Mouse (Mus musculus) layer of hippocampus, adult 2 months (tissue): Measurements from ENCODE around the gene Galnt7. TPM values are rescaled to one million over a fixed set of nuclear protein-coding genes. Genes with fewer than 3 reads are reported as not detected.

Experiments used
- DNase-seq, 2 experiments: peaks; one replicate each; pipeline ENCODE4 v3.0.0; 2022; ENCODE audit warnings: low spot score in 2 of 2
- H3K27ac ChIP-seq: fragments of 200-600 bp; 2 replicates; pipeline ENCODE4 v1.8.1; 2022
- H3K4me3 ChIP-seq: fragments of 200-600 bp; 2 replicates; pipeline ENCODE4 v1.8.1; 2022; ENCODE audit warnings: mild to moderate bottlenecking
- CTCF ChIP-seq: fragments of 200-600 bp; conservative IDR thresholded peaks from 2 replicates; pipeline ENCODE4 v1.8.1; 2022; ENCODE audit warnings: antibody characterized with exemption, mild to moderate bottlenecking, moderate library complexity
- long read RNA-seq, 2 experiments: library from polyadenylated mRNA; stranded (forward); transcript quantifications; one replicate each; pipeline ENCODE4 v2.0.0; 2021; ENCODE audit warnings: borderline mapping rate in 2 of 2
- total RNA-seq, 2 experiments: library from RNA; stranded (reverse); gene quantifications; 2 replicates each; pipeline ENCODE4 v1.2.3; 2021

Galnt7 gene
- total RNA-seq: 10 to 100 TPM in 1 of 2 experiments, 1 to 10 TPM in 1; 9.7 to 11.4 TPM
- long read RNA-seq, experiment 1, partial matches to known transcripts: 0 of 3 reads
- long read RNA-seq, experiment 1, other reads (novel, unspliced or antisense): 1 of 3 reads
- long read RNA-seq, experiment 2, partial matches to known transcripts: 0 of 3 reads
- long read RNA-seq, experiment 2, other reads (novel, unspliced or antisense): 2 of 3 reads

- Histone ChIP-seq H3K4me3 (peak within 1 kb of the TSS; percentile 93), H3K27ac (peak within 1 kb of the TSS; percentile 94)
- peak in 1 of 2 experiments; percentile 36 for DNase-seq
- TF ChIP-seq CTCF: no peak
Observed at GRCm38 (mm10) chr8:57652456-57653055, at the start of gene Galnt7. Gene Galnt7, minus strand, starts transcription at chr8:57653032.

- no peak for TF ChIP-seq CTCF
- no peak for DNase-seq
- Histone ChIP-seq H3K4me3 (no peak overlapping the region), H3K27ac (no peak overlapping the region)
Observed at GRCm38 (mm10) chr8:57688633-57689032, 35.8 kb upstream of the Galnt7 start.

- no peak for TF ChIP-seq CTCF
- no peak for DNase-seq
- Histone ChIP-seq H3K27ac (no peak overlapping the region), H3K4me3 (no peak overlapping the region)
Observed at GRCm38 (mm10) chr8:57685803-57686202, 33.0 kb upstream of the Galnt7 start.

GRCm38 (mm10) chr8:57680044-57680443 lies 27.2 kb upstream of the Galnt7 start:
- Histone ChIP-seq H3K4me3 (peak overlapping the region; percentile 20; the same call in 1 of the 2 replicates), H3K27ac (peak overlapping the region; percentile 54)
- no peak for TF ChIP-seq CTCF
- DNase-seq: peak; percentile 8 to 26

- H3K4me3 ChIP-seq: no peak overlapping the region
- DNase-seq: no peak
Observed at GRCm38 (mm10) chr8:57664121-57664520, 11.3 kb upstream of the Galnt7 start.

GRCm38 (mm10) chr8:57660019-57660418 lies 7.2 kb upstream of the Galnt7 start:
- Histone ChIP-seq H3K4me3 (no peak overlapping the region), H3K27ac (no peak overlapping the region)
- TF ChIP-seq CTCF: no peak
- no peak for DNase-seq

More at GRCm38 (mm10) chr8:57664121-57664520, 11.3 kb upstream of the Galnt7 start:
- H3K27ac ChIP-seq: no peak overlapping the region
- no peak for TF ChIP-seq CTCF

- no peak overlapping the region for H3K4me3 ChIP-seq
- no peak for TF ChIP-seq CTCF
- DNase-seq: no peak
- H3K27ac ChIP-seq: no peak overlapping the region
Observed at GRCm38 (mm10) chr8:57656446-57656845, 3.6 kb upstream of the Galnt7 start.

GRCm38 (mm10) chr8:57654146-57654545 lies 1.3 kb upstream of the Galnt7 start:
- no peak overlapping the region for H3K4me3 ChIP-seq
- H3K27ac ChIP-seq: no peak overlapping the region
- TF ChIP-seq CTCF: no peak
- no peak for DNase-seq

GRCm38 (mm10) chr8:57653768-57654125 lies 915 bp upstream of the Galnt7 start:
- peak overlapping the region; percentile 65; the same call in 1 of the 2 replicates for H3K27ac ChIP-seq
- TF ChIP-seq CTCF: no peak
- H3K4me3 ChIP-seq: peak overlapping the region; percentile 93
- DNase-seq: peak in 1 of 2 experiments; percentile 29

- peak overlapping the region; percentile 93 for H3K4me3 ChIP-seq
- TF ChIP-seq CTCF: no peak
- no peak for DNase-seq
- H3K27ac ChIP-seq: peak overlapping the region; percentile 65; the same call in 1 of the 2 replicates
Observed at GRCm38 (mm10) chr8:57653056-57653767, 380 bp upstream of the Galnt7 start.

- TF ChIP-seq CTCF: no peak; the same call in 1 of the 2 replicates
Observed at GRCm38 (mm10) chr8:57651689-57652455, 960 bp downstream of the Galnt7 start.

GRCm38 (mm10) chr8:57651357-57651688 lies 1.5 kb downstream of the Galnt7 start:
- peak overlapping the region; percentile 93 for H3K4me3 ChIP-seq
- H3K27ac ChIP-seq: peak overlapping the region; percentile 94
- no peak for TF ChIP-seq CTCF
- no peak for DNase-seq

More at GRCm38 (mm10) chr8:57651689-57652455, 960 bp downstream of the Galnt7 start:
- Histone ChIP-seq H3K4me3 (peak overlapping the region; percentile 93), H3K27ac (peak overlapping the region; percentile 94)
- peak; percentile 39 to 41 for DNase-seq

- no peak overlapping the region for H3K4me3 ChIP-seq
- no peak for TF ChIP-seq CTCF
- DNase-seq: no peak
- no peak overlapping the region for H3K27ac ChIP-seq
Observed at GRCm38 (mm10) chr8:57650216-57650615, 2.6 kb downstream of the Galnt7 start.
